8 mouse cellular contexts compared by ENCODE assay signal in the genomic region with DNA sequence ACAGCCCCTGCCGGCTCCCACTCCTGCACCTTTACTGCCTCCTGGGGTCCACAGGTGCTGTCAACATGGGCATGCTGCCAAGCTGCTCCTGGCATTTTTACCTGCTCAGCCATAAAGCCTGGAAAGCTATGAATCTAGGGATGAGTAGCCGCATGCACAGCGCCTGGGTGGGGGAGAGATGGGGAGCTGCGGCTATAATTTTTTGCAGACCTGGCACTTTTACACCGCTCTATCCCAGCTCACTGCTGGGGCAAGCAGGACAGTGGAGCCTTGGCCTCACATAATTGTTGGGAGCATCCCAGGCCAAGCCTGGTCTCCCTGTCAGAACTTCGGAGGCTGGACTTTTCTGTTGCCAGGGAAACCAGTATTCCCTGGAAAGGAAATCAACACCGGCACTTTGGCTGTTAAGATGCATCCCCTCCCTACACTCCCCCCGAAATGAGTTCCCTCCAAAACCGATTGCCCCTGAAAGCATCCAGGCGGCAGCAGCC.
DNase-seq lines count a peak whose midpoint lies in the region; ATAC-seq lines count a peak whose summit lies in the region.

No protein-coding gene starts in this region.

- H3K4me1 ChIP-seq in embryonic facial prominence, embryonic 14.5 days (ENCODE audit: control insufficient read depth, insufficient read depth, low read length), result peaks cover 39% of the 10 kb centered on the region
- H3K4me1 ChIP-seq in stomach, embryonic 16.5 days (ENCODE audit: control insufficient read depth, insufficient read depth, low read length), result peaks cover 46% of the 10 kb centered on the region

- intact Hi-C loops in gastrocnemius, postnatal 14 days (cut with DNase I; ENCODE audit: low total_unique reads), result no loop called here

- H3K27ac ChIP-seq in embryonic facial prominence, embryonic 14.5 days (replicated peaks; ENCODE audit: low read depth, low read length), result peak overlapping the region; percentile 30
- no peak overlapping the region; the same call in 1 of the 2 replicates for H3K27ac ChIP-seq in stomach, embryonic 16.5 days (ENCODE audit: low read length)

- DNase-seq in retina, postnatal 1 day, result peak; percentile 39
- DNase-seq in retina, embryonic 14.5 days (ENCODE audit: low spot score), result no peak
- DNase-seq in embryonic facial prominence, embryonic 14.5 days (ENCODE audit: low spot score), result peak; percentile 66
- peak; percentile 50 to 74 for DNase-seq in kidney, postnatal 25 days
- DNase-seq in layer of hippocampus, adult 8-10 months (ENCODE audit: low spot score in 2 of 2), result no peak
- DNase-seq in gastrocnemius, postnatal 14 days, result no peak

- peak; percentile 23 for ATAC-seq in embryonic facial prominence, embryonic 14.5 days (ENCODE audit: low read depth)
- ATAC-seq in stomach, embryonic 16.5 days (ENCODE audit: insufficient read depth, low FRiP score), result no peak
- ATAC-seq in erythroid progenitor cell, adult 5-6 weeks (replicated peaks; ENCODE audit: low FRiP score, poor library complexity, severe bottlenecking), result no peak

- H3K36me3 ChIP-seq in embryonic facial prominence, embryonic 14.5 days (ENCODE audit: control insufficient read depth, insufficient read depth, low read length), result peaks cover 19% of the 10 kb centered on the region; the same call in 1 of the 2 replicates
- H3K36me3 ChIP-seq in stomach, embryonic 16.5 days (ENCODE audit: control insufficient read depth, insufficient read depth, low read length), result peaks cover 3% of the 10 kb centered on the region; the same call in 1 of the 2 replicates

- H3K27me3 ChIP-seq in embryonic facial prominence, embryonic 14.5 days (replicated peaks; ENCODE audit: control insufficient read depth, insufficient read depth, low read length), result no peaks in the 10 kb centered on the region
- no peaks in the 10 kb centered on the region for H3K27me3 ChIP-seq in stomach, embryonic 16.5 days (ENCODE audit: control insufficient read depth, insufficient read depth, low read length)

- H3K9ac ChIP-seq in embryonic facial prominence, embryonic 14.5 days (ENCODE audit: low read depth, low read length), result peak overlapping the region; percentile 2; the same call in 1 of the 2 replicates
- peak overlapping the region; percentile 0; the same call in 1 of the 2 replicates for H3K9ac ChIP-seq in stomach, embryonic 16.5 days (ENCODE audit: low read length)

- no peaks in the 10 kb centered on the region for H3K9me3 ChIP-seq in embryonic facial prominence, embryonic 14.5 days (ENCODE audit: control insufficient read depth, low read length)
- no peaks in the 10 kb centered on the region for H3K9me3 ChIP-seq in stomach, embryonic 16.5 days (replicated peaks; ENCODE audit: control insufficient read depth, low read length)

- no peak overlapping the region for H3K4me3 ChIP-seq in embryonic facial prominence, embryonic 14.5 days (ENCODE audit: low read depth, low read length)
- H3K4me3 ChIP-seq in stomach, embryonic 16.5 days (replicated peaks; ENCODE audit: low read length), result no peak overlapping the region

- WGBS in embryonic facial prominence, embryonic 14.5 days, result 8% methylated on average over 10 of the region's 10 CpGs
- WGBS in stomach, embryonic 16.5 days, result 31% methylated on average over 10 of the region's 10 CpGs

- H3K4me2 ChIP-seq in embryonic facial prominence, embryonic 14.5 days (ENCODE audit: low read depth, low read length), result no peak overlapping the region
- peak overlapping the region; percentile 21; the same call in 1 of the 2 replicates for H3K4me2 ChIP-seq in stomach, embryonic 16.5 days (ENCODE audit: low read depth, low read length)

Comparison
In these comparisons a context has a peak if more than half of its experiments do, and no peak if none do; other contexts are left out.
1. DNase-seq: peak in retina, postnatal 1 day (single experiment), embryonic facial prominence, embryonic 14.5 days (single experiment) and kidney, postnatal 25 days (2 of 2); none in retina, embryonic 14.5 days (single experiment), layer of hippocampus, adult 8-10 months (0 of 2) and gastrocnemius, postnatal 14 days (single experiment).